Mouse (Mus musculus): ENCODE data around the gene Cldn19. TPM values are rescaled to one million over a fixed set of nuclear protein-coding genes. Genes with fewer than 3 reads are reported as not detected.

Cldn19 gene
- 0.76 and 1.3 TPM in 2 replicates for polyA plus RNA-seq (2015; fragmentation: Nextera tagmentation; extraction: Ambion mirVana)

DNA sequence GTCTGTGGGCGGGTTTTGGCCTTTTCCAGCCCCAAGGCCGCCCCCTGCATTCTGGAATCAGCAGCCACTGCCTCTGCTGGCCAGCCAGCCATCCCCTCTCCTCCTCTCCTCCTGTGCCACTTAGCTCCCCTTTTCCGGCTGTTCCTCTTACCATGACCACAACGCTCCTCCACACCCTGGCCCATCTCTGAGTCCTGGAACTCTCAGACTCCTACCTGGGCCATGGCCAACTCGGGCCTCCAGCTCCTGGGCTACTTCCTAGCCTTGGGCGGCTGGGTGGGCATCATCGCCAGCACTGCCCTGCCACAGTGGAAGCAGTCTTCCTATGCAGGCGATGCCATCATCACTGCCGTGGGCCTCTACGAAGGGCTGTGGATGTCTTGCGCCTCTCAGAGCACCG lies at the start of gene Cldn19:
Gene Cldn19, plus strand, starts transcription at position 64 of the 400 bp plus-strand sequence.
- Histone ChIP-seq H3K4me3 (no peak within 1 kb of the TSS), H3K9me3 (no peaks in the 10 kb centered on the region), H3K4me2 (no peak within 1 kb of the TSS), H3K36me3 (no peaks in the 10 kb centered on the region), H3K27ac (peak within 1 kb of the TSS; percentile 60), H3K9ac (peak within 1 kb of the TSS; percentile 58), H3K4me1 (replicated peaks) (peaks cover 16% of the 10 kb centered on the region), H3K27me3 (no peaks in the 10 kb centered on the region)
- WGBS, result 72% methylated on average over 12 of the region's 12 CpGs
- ATAC-seq (ENCODE audit: low FRiP score), result no peak

DNA sequence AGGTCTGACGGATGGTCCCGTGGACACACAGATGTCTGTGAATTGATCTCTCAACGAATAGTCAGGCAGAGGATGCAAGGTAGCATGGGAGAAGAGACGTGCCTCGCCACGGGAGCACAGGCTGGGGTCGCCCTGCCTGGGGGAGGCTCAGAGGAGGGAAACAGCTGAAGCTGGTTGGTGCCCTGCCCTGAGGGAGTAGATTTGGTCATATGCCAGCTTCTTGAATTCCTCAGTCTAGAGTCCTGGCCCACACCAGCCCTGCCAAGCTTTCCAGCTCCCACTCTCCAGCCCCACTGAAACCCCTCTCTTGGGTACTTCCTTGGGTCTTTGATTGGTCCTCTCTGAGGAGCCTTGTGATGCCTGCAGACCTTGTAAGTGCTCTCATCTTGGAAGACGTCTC lies 38.5 kb upstream of the Cldn19 start:
- H3K9ac ChIP-seq, result no peak overlapping the region
- no peaks in the 10 kb centered on the region for H3K36me3 ChIP-seq
- H3K4me3 ChIP-seq, result no peak overlapping the region
- H3K4me1 ChIP-seq (replicated peaks), result 0 out of 2 replicates have a peak, but pooled peaks cover 9% of the 10 kb centered on the region
- H3K27ac ChIP-seq, result no peak overlapping the region
- H3K4me2 ChIP-seq, result no peak overlapping the region
- no peaks in the 10 kb centered on the region for H3K27me3 ChIP-seq
- ATAC-seq (ENCODE audit: low FRiP score), result no peak; the same call in 1 of the 2 replicates
- no peaks in the 10 kb centered on the region for H3K9me3 ChIP-seq
- WGBS, result 73% methylated on average over 8 of the region's 8 CpGs

DNA sequence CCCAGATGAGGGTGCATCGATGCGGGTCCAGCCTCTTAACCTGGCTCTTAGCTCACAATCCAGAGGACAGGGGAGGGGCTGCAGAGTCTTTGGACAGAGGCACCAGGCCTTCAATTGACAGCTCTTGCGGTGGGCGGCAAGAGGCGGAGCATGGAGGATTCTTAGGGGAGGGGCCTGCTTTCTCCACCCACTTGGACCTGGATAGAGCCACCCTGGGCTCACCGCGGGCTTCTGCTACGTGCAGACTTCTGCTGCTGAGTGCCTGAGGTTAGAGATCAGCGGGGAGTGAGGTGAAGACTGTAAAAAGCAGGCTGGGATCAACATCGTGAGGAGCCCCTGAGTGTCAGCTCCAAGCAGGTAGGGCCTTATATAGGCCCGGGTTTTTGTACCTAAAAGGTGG lies 37.0 kb upstream of the Cldn19 start, which contains the start of gene Tmem269:
Gene Tmem269, minus strand, starts transcription at position 49 of the 400 bp plus-strand sequence.
- H3K27ac ChIP-seq, result no peak within 1 kb of the TSS
- H3K36me3 ChIP-seq, result peaks cover 4% of the 10 kb centered on the region
- no peak for ATAC-seq (ENCODE audit: low FRiP score)
- H3K4me2 ChIP-seq, result no peak within 1 kb of the TSS
- no peaks in the 10 kb centered on the region for H3K27me3 ChIP-seq
- WGBS, result 13% methylated on average over 11 of the region's 11 CpGs
- H3K9ac ChIP-seq, result no peak within 1 kb of the TSS; the same call in 1 of the 2 replicates
- no peaks in the 10 kb centered on the region for H3K9me3 ChIP-seq
- 0 out of 2 replicates have a peak, but pooled peaks cover 9% of the 10 kb centered on the region for H3K4me1 ChIP-seq (replicated peaks)
- H3K4me3 ChIP-seq, result no peak within 1 kb of the TSS

DNA sequence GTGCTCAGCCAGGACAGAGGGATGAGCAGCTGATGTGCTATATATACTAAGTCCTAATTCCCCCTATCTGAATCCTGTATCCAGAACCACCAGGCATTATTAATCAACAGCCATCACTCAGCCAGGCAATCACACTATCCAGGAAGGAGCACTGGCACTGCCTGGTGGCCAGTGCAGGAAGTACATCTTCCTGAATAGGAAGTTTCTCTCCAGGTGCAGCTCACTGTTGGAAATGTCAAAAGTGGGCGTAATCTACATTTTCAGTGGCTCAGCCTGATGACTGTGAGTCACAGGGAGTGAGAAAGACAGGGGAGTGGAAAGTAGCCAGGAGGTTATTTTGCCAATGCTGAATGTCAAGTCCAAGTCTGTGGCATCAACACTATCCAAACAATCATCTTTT lies 31.5 kb upstream of the Cldn19 start:
- Histone ChIP-seq H3K36me3 (peaks cover 53% of the 10 kb centered on the region), H3K27ac (no peak overlapping the region), H3K27me3 (no peaks in the 10 kb centered on the region), H3K9ac (no peak overlapping the region), H3K9me3 (no peaks in the 10 kb centered on the region), H3K4me2 (no peak overlapping the region), H3K4me1 (replicated peaks) (no peaks in the 10 kb centered on the region), H3K4me3 (no peak overlapping the region)
- ATAC-seq (ENCODE audit: low FRiP score), result no peak
- WGBS, result 81% methylated on average over 1 of the region's 1 CpGs

DNA sequence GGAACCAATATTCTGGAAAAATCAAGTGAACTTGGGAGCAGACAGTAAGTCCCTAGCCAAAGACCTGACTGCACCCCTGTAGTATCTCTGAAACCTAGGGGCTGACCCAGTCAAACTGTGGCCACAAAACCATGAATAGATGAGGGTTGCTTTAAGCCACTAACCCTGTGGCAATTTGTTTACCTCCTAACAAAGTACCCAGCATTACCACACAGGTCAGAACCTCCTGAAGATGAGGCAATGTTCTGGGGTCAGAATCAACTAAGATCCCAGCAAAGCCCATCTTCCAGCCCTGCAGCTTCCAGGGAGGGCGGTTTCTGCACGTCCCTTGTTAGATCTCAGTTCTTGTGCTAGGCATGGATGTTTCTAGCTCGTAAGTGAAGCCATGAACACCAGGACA lies 30.7 kb upstream of the Cldn19 start:
- peaks cover 53% of the 10 kb centered on the region for H3K36me3 ChIP-seq
- WGBS, result 98% methylated on average over 3 of the region's 3 CpGs
- H3K4me3 ChIP-seq, result no peak overlapping the region
- H3K9ac ChIP-seq, result no peak overlapping the region
- H3K4me2 ChIP-seq, result no peak overlapping the region
- no peaks in the 10 kb centered on the region for H3K9me3 ChIP-seq
- no peaks in the 10 kb centered on the region for H3K27me3 ChIP-seq
- no peak for ATAC-seq (ENCODE audit: low FRiP score)
- H3K27ac ChIP-seq, result no peak overlapping the region
- H3K4me1 ChIP-seq (replicated peaks), result no peaks in the 10 kb centered on the region

DNA sequence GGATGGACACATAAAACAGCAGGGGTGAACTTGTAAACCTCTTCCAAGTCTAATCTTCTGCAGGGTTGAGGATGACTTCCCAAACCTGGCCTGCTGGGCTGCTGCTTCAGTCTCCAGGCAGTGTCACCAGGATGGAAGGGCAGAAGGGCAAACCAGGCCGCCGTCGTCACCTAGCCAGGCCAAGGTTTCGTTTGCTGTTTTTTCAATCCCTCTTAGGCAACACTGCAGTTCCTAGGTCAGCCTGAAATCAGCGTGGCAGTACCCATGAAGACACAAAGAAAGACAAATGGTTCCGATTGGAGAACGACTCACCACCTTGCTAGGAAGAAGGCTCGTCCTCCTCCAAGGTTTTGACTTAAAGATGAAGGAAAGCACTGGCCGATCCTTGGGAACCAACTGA lies 29.5 kb upstream of the Cldn19 start:
- WGBS, result 94% methylated on average over 9 of the region's 9 CpGs
- H3K36me3 ChIP-seq, result peaks cover 53% of the 10 kb centered on the region
- no peak overlapping the region for H3K4me3 ChIP-seq
- H3K27ac ChIP-seq, result no peak overlapping the region
- H3K9ac ChIP-seq, result no peak overlapping the region; the same call in 1 of the 2 replicates
- no peak for ATAC-seq (ENCODE audit: low FRiP score)
- H3K4me1 ChIP-seq (replicated peaks), result no peaks in the 10 kb centered on the region
- no peaks in the 10 kb centered on the region for H3K27me3 ChIP-seq
- no peaks in the 10 kb centered on the region for H3K9me3 ChIP-seq
- H3K4me2 ChIP-seq, result no peak overlapping the region

DNA sequence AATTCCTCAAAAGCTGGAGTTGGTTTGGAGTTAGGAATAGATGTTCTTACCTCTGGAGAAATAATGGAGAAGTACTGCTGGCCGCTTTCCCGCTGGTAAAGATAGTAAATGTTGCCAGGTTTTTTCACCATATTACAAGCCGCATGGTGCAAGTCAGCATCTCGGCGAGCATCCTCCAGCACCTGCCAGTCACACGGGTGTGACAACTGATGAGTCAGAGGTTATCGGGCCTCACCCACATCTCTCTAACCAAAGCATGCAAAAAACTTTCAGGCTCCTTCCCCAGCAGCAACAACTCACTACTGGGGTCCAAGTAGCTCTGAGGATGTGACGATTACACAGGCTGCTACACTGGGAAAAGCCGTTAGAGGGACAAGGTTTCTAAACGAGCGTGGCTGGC lies 28.5 kb upstream of the Cldn19 start:
- peaks cover 53% of the 10 kb centered on the region for H3K36me3 ChIP-seq
- WGBS, result 97% methylated on average over 11 of the region's 11 CpGs

DNA sequence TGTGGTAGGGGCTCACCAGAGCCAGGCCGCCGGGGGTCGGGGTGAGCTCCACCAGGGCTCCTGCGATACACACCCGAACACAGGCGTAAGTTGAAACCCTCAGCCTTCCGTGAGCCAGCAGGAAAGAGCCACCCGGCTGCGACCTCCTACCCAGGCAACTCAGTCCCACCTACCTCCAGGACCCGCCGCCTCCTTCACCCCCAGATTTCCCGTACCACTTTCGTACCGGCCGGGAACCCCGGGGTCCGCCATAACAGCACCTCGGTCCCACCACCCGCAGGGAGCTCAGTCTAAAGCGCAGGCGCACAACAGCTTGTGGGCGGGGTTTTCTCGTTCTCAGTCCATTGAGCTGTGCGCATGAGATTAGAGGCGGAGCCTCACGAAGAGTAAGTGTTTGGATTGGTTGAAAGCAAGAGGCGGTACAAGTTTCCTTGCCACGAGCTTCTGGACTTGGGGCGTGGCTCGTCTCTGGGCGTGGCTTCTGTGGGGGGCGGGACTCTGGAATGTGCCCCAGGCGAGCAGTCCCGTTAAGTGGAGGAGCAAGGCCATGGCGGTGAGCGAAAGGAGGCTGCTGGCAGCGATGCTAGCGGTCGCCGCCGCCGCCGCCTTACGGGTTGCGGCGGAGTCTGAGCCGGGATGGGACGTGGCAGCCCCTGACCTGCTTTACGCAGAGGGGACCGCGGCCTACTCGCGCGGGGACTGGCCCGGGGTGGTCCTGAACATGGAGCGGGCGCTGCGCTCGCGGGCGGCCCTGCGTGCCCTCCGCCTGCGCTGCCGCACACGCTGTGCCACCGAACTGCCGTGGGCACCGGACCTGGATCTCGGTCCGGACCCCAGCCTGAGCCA lies 22.6 kb upstream of the Cldn19 start, which contains the start of the genes AU022252 and P3h1:
Gene AU022252, minus strand, starts transcription at position 303 of the 846 bp plus-strand sequence.
Gene P3h1, plus strand, starts transcription at position 506 of the 846 bp plus-strand sequence.
- no peaks in the 10 kb centered on the region for H3K9me3 ChIP-seq
- peak within 1 kb of the TSS; percentile 93 for H3K4me2 ChIP-seq
- peak; percentile 96 for ATAC-seq (ENCODE audit: low FRiP score)
- H3K36me3 ChIP-seq, result peaks cover 25% of the 10 kb centered on the region
- peak within 1 kb of the TSS; percentile 86 for H3K9ac ChIP-seq
- H3K4me1 ChIP-seq (replicated peaks), result peaks cover 27% of the 10 kb centered on the region
- no peaks in the 10 kb centered on the region for H3K27me3 ChIP-seq
- H3K4me3 ChIP-seq, result peak within 1 kb of the TSS; percentile 92
- H3K27ac ChIP-seq, result peak within 1 kb of the TSS; percentile 77
- WGBS, result under 1% methylated on average over 68 of the region's 71 CpGs

More for the DNA sequence above, 28.5 kb upstream of the Cldn19 start:
- ATAC-seq (ENCODE audit: low FRiP score), result no peak
- Histone ChIP-seq H3K9me3 (no peaks in the 10 kb centered on the region), H3K4me1 (replicated peaks) (peaks cover 5% of the 10 kb centered on the region), H3K4me2 (no peak overlapping the region), H3K27me3 (no peaks in the 10 kb centered on the region), H3K9ac (no peak overlapping the region), H3K4me3 (no peak overlapping the region), H3K27ac (no peak overlapping the region)

DNA sequence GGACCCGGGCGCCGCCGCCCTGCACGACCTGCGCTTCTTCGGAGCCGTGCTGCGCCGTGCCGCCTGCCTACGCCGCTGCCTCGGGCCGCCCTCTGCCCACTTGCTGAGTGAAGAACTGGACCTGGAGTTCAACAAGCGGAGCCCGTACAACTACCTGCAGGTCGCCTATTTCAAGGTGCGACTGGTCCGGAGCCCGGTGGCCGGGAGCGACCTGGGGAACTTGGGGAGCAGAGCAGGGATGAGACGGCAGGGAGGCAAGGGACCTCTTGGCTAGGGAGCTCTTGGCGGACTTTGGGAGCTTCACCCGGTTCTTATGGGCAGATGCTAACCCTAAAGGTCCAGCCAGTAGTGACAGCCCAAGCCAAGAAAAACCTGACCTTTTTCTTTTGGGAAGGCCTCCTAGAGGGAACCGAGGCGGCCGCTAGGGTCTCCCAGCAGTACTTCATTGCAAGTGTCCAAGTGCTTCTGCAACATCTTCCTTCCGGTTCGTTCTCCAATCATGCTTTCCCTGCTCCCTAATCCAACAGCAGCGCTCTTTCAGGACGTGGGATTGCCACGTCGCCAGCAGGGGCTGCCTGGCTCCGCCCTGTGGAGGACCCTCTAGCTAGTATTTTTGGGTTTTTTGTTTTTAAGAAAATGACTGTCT lies 21.8 kb upstream of the Cldn19 start:
- under 1% methylated on average over 36 of the region's 36 CpGs for WGBS
- H3K9me3 ChIP-seq, result no peaks in the 10 kb centered on the region
- peak overlapping the region; percentile 93 for H3K4me2 ChIP-seq
- H3K9ac ChIP-seq, result peak overlapping the region; percentile 86
- H3K27me3 ChIP-seq, result no peaks in the 10 kb centered on the region
- H3K27ac ChIP-seq, result peak overlapping the region; percentile 77
- H3K36me3 ChIP-seq, result peaks cover 20% of the 10 kb centered on the region
- H3K4me1 ChIP-seq (replicated peaks), result peaks cover 27% of the 10 kb centered on the region
- ATAC-seq (ENCODE audit: low FRiP score), result peak; percentile 11
- H3K4me3 ChIP-seq, result peak overlapping the region; percentile 92

DNA sequence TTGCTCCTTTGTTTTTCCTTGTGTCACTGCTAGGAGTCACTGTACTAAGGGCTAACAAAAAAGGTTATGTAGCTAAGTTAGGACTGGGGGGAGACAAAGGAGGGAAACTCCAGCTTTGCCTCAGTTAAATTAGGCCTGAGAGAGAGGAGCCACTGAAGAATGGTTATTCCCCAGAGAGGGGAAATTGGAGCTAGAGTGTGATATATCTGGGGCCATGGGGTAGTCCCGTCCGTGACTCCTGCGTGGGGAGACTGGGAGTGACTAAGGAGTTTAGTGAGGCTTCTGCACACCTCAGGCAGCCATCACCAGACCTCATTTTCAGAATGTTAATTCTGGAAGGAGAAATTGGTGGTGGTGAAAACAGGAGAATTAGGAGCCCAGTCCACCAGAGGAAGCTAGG lies 20.9 kb upstream of the Cldn19 start:
- no peak for ATAC-seq (ENCODE audit: low FRiP score)
- peak overlapping the region; percentile 86 for H3K9ac ChIP-seq
- peak overlapping the region; percentile 93 for H3K4me2 ChIP-seq
- no peaks in the 10 kb centered on the region for H3K9me3 ChIP-seq
- peak overlapping the region; percentile 92 for H3K4me3 ChIP-seq
- WGBS, result 84% methylated on average over 3 of the region's 3 CpGs
- H3K4me1 ChIP-seq (replicated peaks), result peaks cover 27% of the 10 kb centered on the region
- H3K36me3 ChIP-seq, result peaks cover 19% of the 10 kb centered on the region
- no peaks in the 10 kb centered on the region for H3K27me3 ChIP-seq
- no peak overlapping the region for H3K27ac ChIP-seq

DNA sequence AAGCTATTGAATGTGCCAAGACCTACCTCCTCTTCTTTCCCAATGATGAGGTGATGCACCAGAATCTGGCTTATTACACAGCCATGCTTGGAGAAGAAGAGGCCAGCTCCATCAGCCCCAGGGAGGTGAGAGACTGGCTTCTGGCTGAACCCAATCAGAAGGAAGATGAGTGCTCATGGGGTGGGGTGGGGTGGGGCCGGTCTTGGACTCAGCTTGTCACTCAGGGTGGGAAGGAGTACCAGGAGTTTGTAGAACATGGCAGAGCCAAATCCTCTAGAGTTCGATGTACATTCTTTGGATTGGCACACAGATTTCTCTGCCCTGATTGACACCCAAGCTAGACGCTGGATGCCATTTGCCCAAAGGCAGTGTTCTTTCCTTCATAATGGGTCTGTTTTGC lies 16.6 kb upstream of the Cldn19 start:
- Histone ChIP-seq H3K4me1 (replicated peaks) (peaks cover 19% of the 10 kb centered on the region), H3K4me3 (no peak overlapping the region), H3K4me2 (no peak overlapping the region), H3K36me3 (peaks cover 49% of the 10 kb centered on the region), H3K27me3 (no peaks in the 10 kb centered on the region), H3K9ac (no peak overlapping the region; the same call in 1 of the 2 replicates), H3K27ac (no peak overlapping the region), H3K9me3 (no peaks in the 10 kb centered on the region)
- 0 out of 2 replicates have a peak, but pooled peaks have one; percentile 21 for ATAC-seq (ENCODE audit: low FRiP score)
- 80% methylated on average over 3 of the region's 3 CpGs for WGBS

DNA sequence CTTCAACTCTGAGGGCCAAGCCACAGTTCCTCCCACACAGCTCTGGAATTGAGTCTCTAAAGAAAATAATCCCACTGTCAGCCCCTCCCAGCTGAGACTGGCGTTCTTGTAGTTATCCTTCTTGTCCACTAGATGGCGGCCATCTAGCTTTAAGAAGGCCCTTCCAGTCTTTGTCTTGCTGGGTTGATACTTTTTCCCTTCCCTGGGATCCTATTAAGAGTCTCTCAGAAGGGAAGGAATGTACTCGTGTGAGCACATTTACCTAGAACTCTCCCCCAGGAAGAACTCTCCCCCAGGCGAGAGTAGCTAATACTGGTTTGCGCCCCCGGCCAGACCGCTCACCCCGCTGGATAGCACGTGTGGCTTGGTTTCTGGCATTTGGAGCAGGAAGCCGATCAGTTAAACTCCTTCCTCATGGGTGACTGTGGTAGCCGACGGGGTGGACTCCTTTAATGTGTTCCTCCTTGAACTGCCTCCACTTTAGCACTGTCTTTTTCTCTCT lies 16.0 kb upstream of the Cldn19 start:
- peak overlapping the region; percentile 31 for H3K9ac ChIP-seq

More for the DNA sequence above, 16.0 kb upstream of the Cldn19 start:
- no peak overlapping the region for H3K4me2 ChIP-seq
- no peak overlapping the region for H3K4me3 ChIP-seq
- no peaks in the 10 kb centered on the region for H3K9me3 ChIP-seq
- H3K27ac ChIP-seq, result peak overlapping the region; percentile 70
- peaks cover 55% of the 10 kb centered on the region for H3K36me3 ChIP-seq
- peaks cover 13% of the 10 kb centered on the region for H3K4me1 ChIP-seq (replicated peaks)
- WGBS, result 44% methylated on average over 12 of the region's 12 CpGs
- H3K27me3 ChIP-seq, result no peaks in the 10 kb centered on the region
- peak; percentile 21; the same call in 1 of the 2 replicates for ATAC-seq (ENCODE audit: low FRiP score)

All from hindbrain, embryonic 13.5 days (tissue).